Mouse (Mus musculus) adrenal gland, adult 2 months (tissue): Measurements from ENCODE around the gene Prl7c1. TPM values are rescaled to one million over a fixed set of nuclear protein-coding genes. Genes with fewer than 3 reads are reported as not detected.
"Not testable (repeated sequence)": the region's sequence is repeated elsewhere in the genome, so short reads cannot be mapped to it uniquely, and the experiment has no call there.

Experiments used
- DNase-seq: peaks from one replicate; pipeline ENCODE4 v3.0.0; 2021
- long read RNA-seq: library from polyadenylated mRNA; stranded (forward); transcript quantifications from one replicate; pipeline ENCODE4 v2.0.0, GENCODE M21; 2021
- polyA plus RNA-seq: library from polyadenylated mRNA; depleted of rRNA; stranded (reverse); fragments of >200 nt; gene quantifications from 2 replicates; pipeline ENCODE4 v1.2.3, GENCODE M21; 2012; rRNA removed
- total RNA-seq, 2 experiments: library from RNA; stranded (reverse); gene quantifications; 2 replicates each; pipeline ENCODE4 v1.2.3; 2021

Prl7c1 gene
- total RNA-seq (not detected), polyA plus RNA-seq (not detected in 2 replicates)
- long read RNA-seq, result 0 reads

- not testable (repeated sequence) for DNase-seq
Measured at GRCm38 (mm10) chr13:27780704-27781103, at the start of gene Prl7c1. Gene Prl7c1, minus strand, starts transcription at chr13:27780804.

GRCm38 (mm10) chr13:27802765-27803164 is 22.2 kb upstream of the Prl7c1 start:
- DNase-seq, result no peak

GRCm38 (mm10) chr13:27801354-27801753 is 20.8 kb upstream of the Prl7c1 start, which contains the start of gene Prl2a1:
Gene Prl2a1, plus strand, starts transcription at chr13:27801654.
- DNase-seq, result no peak

- DNase-seq, result no peak
Measured at GRCm38 (mm10) chr13:27799303-27799702, 18.7 kb upstream of the Prl7c1 start.

- DNase-seq, result no peak
Measured at GRCm38 (mm10) chr13:27734512-27735186, 46.0 kb downstream of the Prl7c1 start.

GRCm38 (mm10) chr13:27730286-27730959 is 50.2 kb downstream of the Prl7c1 start:
- DNase-seq, result peak; percentile 13

- DNase-seq, result not testable (repeated sequence)
Measured at GRCm38 (mm10) chr13:27725057-27725456, 55.5 kb downstream of the Prl7c1 start.

Other genes starting within 250 kb of the Prl7c1 start
- not detected for gene Prl8a9, start 216.2 kb downstream of the Prl7c1 start, total RNA-seq
- not detected in 2 replicates for gene Prl8a9, start 216.2 kb downstream of the Prl7c1 start, polyA plus RNA-seq
- not detected for gene Prl8a1, start 198.6 kb downstream of the Prl7c1 start, total RNA-seq
- not detected in 2 replicates for gene Prl8a1, start 198.6 kb downstream of the Prl7c1 start, polyA plus RNA-seq
- not detected for gene Prl7b1, start 170.2 kb downstream of the Prl7c1 start, total RNA-seq
- gene Prl7b1, start 170.2 kb downstream of the Prl7c1 start, polyA plus RNA-seq, result not detected in 2 replicates
- not detected for gene Prl7a1, start 138.3 kb downstream of the Prl7c1 start, total RNA-seq
- gene Prl7a1, start 138.3 kb downstream of the Prl7c1 start, polyA plus RNA-seq, result not detected in 2 replicates
- not detected for gene Prl7a2, start 112.8 kb downstream of the Prl7c1 start, total RNA-seq
- not detected in 2 replicates for gene Prl7a2, start 112.8 kb downstream of the Prl7c1 start, polyA plus RNA-seq
- gene Prl7d1, start 64.1 kb downstream of the Prl7c1 start, total RNA-seq, result not detected
- gene Prl7d1, start 64.1 kb downstream of the Prl7c1 start, polyA plus RNA-seq, result not detected in 2 replicates
- not detected for gene Prl2a1, start 20.9 kb upstream of the Prl7c1 start, total RNA-seq
- not detected in 2 replicates for gene Prl2a1, start 20.9 kb upstream of the Prl7c1 start, polyA plus RNA-seq
- gene Prl2c1, start 68.5 kb upstream of the Prl7c1 start, total RNA-seq, result not detected
- gene Prl2c1, start 68.5 kb upstream of the Prl7c1 start, polyA plus RNA-seq, result not detected in 2 replicates
- gene Prl4a1, start 235.4 kb upstream of the Prl7c1 start, total RNA-seq, result not detected
- not detected in 2 replicates for gene Prl4a1, start 235.4 kb upstream of the Prl7c1 start, polyA plus RNA-seq